Mouse (Mus musculus): ENCODE results near the gene Kbtbd13. TPM values are rescaled to one million over a fixed set of nuclear protein-coding genes. Genes with fewer than 3 reads are reported as not detected.

Gene Kbtbd13
- total and polyA plus RNA-seq, 3 experiments, result not detected

DNA sequence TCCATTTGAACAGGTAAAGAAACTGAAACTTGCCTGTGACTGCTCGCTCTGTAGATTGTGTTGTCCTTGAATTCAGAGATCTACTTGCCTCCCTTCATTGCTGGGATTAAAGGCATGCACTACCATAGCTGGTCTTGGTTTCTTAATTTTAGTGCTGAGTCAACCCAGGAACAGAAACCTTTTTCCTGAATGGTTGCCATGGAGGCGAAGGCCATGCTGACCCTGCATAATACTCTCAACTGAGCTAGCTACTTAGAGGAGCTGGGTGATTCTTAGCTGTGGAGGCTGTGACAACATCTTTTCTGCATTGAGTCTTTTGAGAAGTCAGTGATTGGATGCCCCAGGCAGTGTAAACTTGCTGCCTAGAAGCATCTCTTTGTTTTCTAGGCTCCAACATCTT is 34.5 kb downstream of the Kbtbd13 start:
- no peak overlapping the region for H3K4me3 ChIP-seq (ENCODE audit: control insufficient read depth in 1 of 2, insufficient read depth in 1 of 2, low read depth in 2 of 2, low read length in 2 of 2)
- no peaks in the 10 kb centered on the region for H3K27me3 ChIP-seq (ENCODE audit: control insufficient read depth in 1 of 2, insufficient read depth in 2 of 2, low read length in 2 of 2)

GRCm38 (mm10) chr9:65356561-65356960 is 34.9 kb downstream of the Kbtbd13 start:
- H3K79me2 ChIP-seq (ENCODE audit: control insufficient read depth, insufficient read depth, low read length, poor library complexity), result peaks cover 11% of the 10 kb centered on the region
- no peaks in the 10 kb centered on the region for H3K4me1 ChIP-seq (ENCODE audit: control insufficient read depth in 1 of 2, insufficient read depth in 2 of 2, low read length in 2 of 2)
- no peak for DNase-seq (ENCODE audit: low read depth, low spot score)
- TF ChIP-seq HCFC1 (IDR thresholded peaks at IDR 0.05; ENCODE audit: low read depth, low read length) (no peak), BHLHE40 (IDR thresholded peaks at IDR 0.05; ENCODE audit: borderline replicate concordance, low read depth, low read length) (no peak), KAT2A (conservative IDR thresholded peaks at IDR 0.05; ENCODE audit: low read depth, low read length) (no peak), MAX (IDR thresholded peaks at IDR 0.05; ENCODE audit: low read length) (no peak), MEF2A (IDR thresholded peaks at IDR 0.05; ENCODE audit: extremely low read depth, insufficient replicate concordance, low read depth, low read length, poor library complexity, severe bottlenecking) (no peak), POLR2AphosphoS2 (IDR thresholded peaks at IDR 0.05; ENCODE audit: low read length) (no peak), MXI1 (IDR thresholded peaks at IDR 0.05; ENCODE audit: low read depth, low read length) (no peak), RCOR1 (IDR thresholded peaks at IDR 0.05; ENCODE audit: low read depth, low read length) (no peak), ELF1 (IDR thresholded peaks at IDR 0.05; ENCODE audit: low read depth, low read length) (no peak), TCF12 (IDR thresholded peaks at IDR 0.05; ENCODE audit: low read depth, low read length) (no peak), EP300 (IDR thresholded peaks at IDR 0.05; ENCODE audit: low read depth in 1 of 2, low read length in 2 of 2) (no peak), ZMIZ1 (IDR thresholded peaks at IDR 0.05; ENCODE audit: low read depth, low read length) (no peak), POLR2A (IDR thresholded peaks at IDR 0.05; ENCODE audit: control insufficient read depth in 1 of 2, insufficient read depth in 1 of 2, low read depth in 1 of 2, low read length in 2 of 2, poor library complexity in 1 of 2) (no peak), TBP (IDR thresholded peaks at IDR 0.05; ENCODE audit: low read depth, low read length) (no peak), USF2 (IDR thresholded peaks at IDR 0.05; ENCODE audit: borderline replicate concordance in 1 of 2, insufficient read depth in 1 of 2, low read depth in 1 of 2, low read length in 2 of 2) (no peak), ZNF384 (IDR thresholded peaks at IDR 0.05; ENCODE audit: low read depth, low read length) (no peak)
- no peak overlapping the region for H3K4me3 ChIP-seq (ENCODE audit: control insufficient read depth in 1 of 2, insufficient read depth in 1 of 2, low read depth in 2 of 2, low read length in 2 of 2)
- H3K27ac ChIP-seq (ENCODE audit: control insufficient read depth, low read depth, low read length), result no peak overlapping the region
- peaks cover 0 to 5% of the 10 kb centered on the region in 2 experiments; a peak in 3 of 4 replicates for H3K36me3 ChIP-seq (ENCODE audit: control insufficient read depth in 1 of 2, insufficient read depth in 2 of 2, low read length in 2 of 2)
- H3K9me3 ChIP-seq (replicated peaks; ENCODE audit: insufficient read depth, low read length), result no peaks in the 10 kb centered on the region
- no peak overlapping the region for H3K9ac ChIP-seq (ENCODE audit: control insufficient read depth, low read depth, low read length, poor library complexity, severe bottlenecking)
- H3K27me3 ChIP-seq (ENCODE audit: control insufficient read depth in 1 of 2, insufficient read depth in 2 of 2, low read length in 2 of 2), result no peaks in the 10 kb centered on the region

More for the DNA sequence above, 34.5 kb downstream of the Kbtbd13 start:
- Histone ChIP-seq H3K79me2 (ENCODE audit: control insufficient read depth, insufficient read depth, low read length, poor library complexity) (peaks cover 10% of the 10 kb centered on the region), H3K36me3 (ENCODE audit: control insufficient read depth in 1 of 2, insufficient read depth in 2 of 2, low read length in 2 of 2) (peaks cover 0 to 5% of the 10 kb centered on the region in 2 experiments; a peak in 3 of 4 replicates), H3K9me3 (replicated peaks; ENCODE audit: insufficient read depth, low read length) (no peaks in the 10 kb centered on the region), H3K27ac (ENCODE audit: control insufficient read depth, low read depth, low read length) (no peak overlapping the region), H3K4me1 (ENCODE audit: control insufficient read depth in 1 of 2, insufficient read depth in 2 of 2, low read length in 2 of 2) (no peaks in the 10 kb centered on the region), H3K9ac (ENCODE audit: control insufficient read depth, low read depth, low read length, poor library complexity, severe bottlenecking) (no peak overlapping the region)
- no peak for TF ChIP-seq POLR2AphosphoS2 (IDR thresholded peaks at IDR 0.05; ENCODE audit: low read length)
- TF ChIP-seq USF1 (IDR thresholded peaks at IDR 0.05; ENCODE audit: low read depth, low read length), result no peak
- no peak for TF ChIP-seq ELF1 (IDR thresholded peaks at IDR 0.05; ENCODE audit: low read depth, low read length)
- no peak for TF ChIP-seq CHD2 (IDR thresholded peaks at IDR 0.05; ENCODE audit: low read length)
- no peak for TF ChIP-seq POLR2A (IDR thresholded peaks at IDR 0.05; ENCODE audit: control insufficient read depth in 1 of 2, insufficient read depth in 1 of 2, low read depth in 1 of 2, low read length in 2 of 2, poor library complexity in 1 of 2)
- no peak for TF ChIP-seq ETS1 (IDR thresholded peaks at IDR 0.05; ENCODE audit: low read depth, low read length)
- TF ChIP-seq NELFE (IDR thresholded peaks at IDR 0.05; ENCODE audit: low read depth, low read length), result no peak
- TF ChIP-seq RCOR1 (IDR thresholded peaks at IDR 0.05; ENCODE audit: low read depth, low read length), result no peak
- TF ChIP-seq MEF2A (IDR thresholded peaks at IDR 0.05; ENCODE audit: extremely low read depth, insufficient replicate concordance, low read depth, low read length, poor library complexity, severe bottlenecking), result no peak
- no peak for TF ChIP-seq ZMIZ1 (IDR thresholded peaks at IDR 0.05; ENCODE audit: low read depth, low read length)
- no peak for TF ChIP-seq NRF1 (IDR thresholded peaks at IDR 0.05; ENCODE audit: insufficient read depth, low read depth, low read length, poor library complexity, severe bottlenecking)
- no peak for TF ChIP-seq UBTF (IDR thresholded peaks at IDR 0.05; ENCODE audit: borderline replicate concordance, insufficient read depth, low read depth, low read length)
- TF ChIP-seq MAFK (IDR thresholded peaks at IDR 0.05; ENCODE audit: borderline replicate concordance, low read depth, low read length), result no peak
- TF ChIP-seq TBP (IDR thresholded peaks at IDR 0.05; ENCODE audit: low read depth, low read length), result no peak
- no peak for TF ChIP-seq KAT2A (conservative IDR thresholded peaks at IDR 0.05; ENCODE audit: low read depth, low read length)
- TF ChIP-seq TAL1 (IDR thresholded peaks at IDR 0.05; ENCODE audit: low read length), result no peak
- DNase-seq (ENCODE audit: low read depth, low spot score), result no peak

Measured in MEL (cell line).